Mouse (Mus musculus): ENCODE measurements around the gene Spata17.

DNA sequence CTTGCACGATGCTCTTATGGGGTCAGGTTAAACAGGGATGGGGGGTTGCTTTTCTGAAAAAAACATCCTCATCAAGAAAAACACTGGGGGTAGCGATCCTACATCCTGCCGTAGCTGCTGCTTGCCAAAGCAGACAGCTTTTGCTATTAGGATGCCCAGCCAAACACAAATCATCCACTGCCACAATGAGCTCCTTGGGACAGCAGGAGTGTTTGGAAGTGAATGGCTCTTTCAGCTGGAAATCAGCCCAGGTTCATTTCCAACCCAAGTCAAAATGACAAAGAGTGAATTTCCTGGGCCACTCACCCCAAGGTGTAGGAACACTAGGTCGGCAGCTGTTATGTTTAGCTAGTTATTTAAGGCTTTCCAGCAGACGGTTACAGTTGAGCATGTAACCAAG lies 162.7 kb downstream of the Spata17 start:
- TF ChIP-seq POLR2A (IDR thresholded peaks at IDR 0.05; ENCODE audit: borderline replicate concordance, low read depth, low read length) (no peak), CTCF (IDR thresholded peaks at IDR 0.05; ENCODE audit: low read depth, low read length) (no peak)

All from bone marrow macrophage, adult 2 months (primary cell).